Mouse (Mus musculus): ENCODE measurements around the gene Dstn. TPM values are rescaled to one million over a fixed set of nuclear protein-coding genes. Genes with fewer than 3 reads are reported as not detected.

Dstn gene
- 100 to 1,000 TPM; 158 to 180 (median 166) TPM for total RNA-seq (2022)

DNA sequence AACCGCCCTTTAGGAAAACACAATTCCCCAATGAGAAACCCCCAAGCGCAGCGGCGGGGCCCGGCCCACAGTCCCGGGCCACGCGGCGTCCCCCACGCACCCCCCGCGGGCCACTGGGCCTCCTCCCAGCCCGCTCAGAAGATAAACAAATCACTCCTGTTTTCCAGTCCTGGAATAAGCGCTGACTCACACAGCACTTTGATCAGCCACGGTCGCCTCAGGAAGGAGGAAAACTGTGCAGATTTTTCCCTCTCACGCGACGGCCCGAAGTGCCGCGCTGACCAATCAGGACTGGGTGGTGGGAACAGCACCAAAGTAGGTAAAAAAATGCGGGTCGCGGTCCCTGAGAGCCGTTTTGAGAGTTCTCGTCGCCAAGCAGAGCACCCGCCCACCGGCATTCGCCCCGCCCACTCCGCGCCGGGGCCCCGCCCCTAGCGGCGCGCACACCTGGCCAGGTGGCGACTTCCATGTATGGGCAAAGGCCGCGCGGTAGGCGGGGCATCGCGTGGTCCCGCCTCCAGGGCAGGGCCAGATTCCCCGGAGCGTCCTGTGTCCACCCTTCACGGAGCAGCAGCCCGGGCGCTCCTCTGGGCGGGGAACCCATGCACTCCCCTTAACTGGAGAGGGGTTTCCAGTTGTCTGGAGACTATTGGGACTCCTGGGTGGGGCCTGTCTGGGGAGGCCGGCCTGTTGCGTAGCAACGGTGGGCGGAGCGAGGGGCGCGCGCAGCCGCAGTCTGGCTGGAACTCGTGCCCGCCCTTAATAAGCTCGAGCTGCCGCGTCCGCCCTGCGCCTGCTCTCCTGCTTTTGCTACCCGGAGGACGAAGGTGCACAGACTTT is at the start of gene Dstn:
Gene Dstn (plus strand): TSS at position 561 of the 840 bp plus-strand sequence.
- DNase-seq (ENCODE audit: low spot score in 2 of 2) = peak; percentile 95

DNA sequence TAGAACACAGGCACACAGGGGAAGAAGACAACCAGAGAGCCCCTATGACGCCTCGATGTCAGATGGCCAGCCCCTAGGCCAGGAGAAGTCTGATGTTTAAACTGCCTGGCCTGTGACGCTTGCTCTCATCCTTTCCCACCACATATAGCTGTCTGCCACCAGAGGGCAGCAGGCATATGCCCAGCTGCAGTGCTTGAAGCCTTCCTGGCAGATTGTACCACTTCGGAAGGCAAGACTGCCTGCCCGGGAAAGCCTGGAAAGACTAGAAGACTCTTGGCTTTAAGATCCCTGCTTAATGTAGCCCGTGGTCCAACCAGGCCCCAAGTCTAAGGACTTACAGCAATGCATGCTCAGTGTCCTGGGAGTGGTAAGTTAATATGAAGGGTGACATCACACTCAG is 47.8 kb upstream of the Dstn start:
- peak; percentile 50 to 61 for DNase-seq (ENCODE audit: low spot score in 2 of 2)

DNA sequence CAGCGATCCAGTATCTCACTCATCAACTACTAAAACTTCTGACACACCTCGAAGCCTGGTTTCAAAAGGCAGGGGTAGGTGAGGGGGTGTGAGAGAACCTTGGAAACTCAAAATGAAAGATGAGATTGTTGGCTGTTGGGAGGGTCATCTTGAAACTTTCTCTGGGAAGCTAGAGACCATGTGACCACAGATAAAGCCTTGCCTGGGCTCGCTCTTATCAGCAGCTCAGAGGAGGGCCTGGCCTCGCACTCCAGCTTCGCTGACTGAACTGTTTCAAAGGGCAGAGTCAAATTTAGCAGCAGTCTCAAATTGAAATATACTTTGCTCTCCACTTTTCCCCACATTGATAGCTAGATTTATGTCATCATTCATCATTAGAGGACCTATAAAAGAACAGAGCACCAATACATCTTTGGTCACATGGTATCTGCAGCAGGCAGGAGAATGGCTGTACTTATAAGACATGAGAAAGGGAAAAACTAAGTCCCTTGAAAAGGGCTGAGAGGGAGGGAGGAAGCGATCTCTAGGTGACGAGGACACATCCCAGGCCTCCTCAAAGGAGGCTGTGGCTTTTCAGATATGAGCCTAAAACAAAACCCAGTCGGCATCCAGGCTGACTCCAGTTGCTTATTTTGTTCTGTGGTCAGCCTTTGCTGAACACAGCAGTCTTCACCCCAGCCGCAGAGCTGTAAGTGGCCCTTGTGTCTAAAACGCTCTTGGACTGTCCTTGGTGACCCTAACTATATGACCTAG is 44.0 kb upstream of the Dstn start:
- no peak for DNase-seq (ENCODE audit: low spot score in 2 of 2)

DNA sequence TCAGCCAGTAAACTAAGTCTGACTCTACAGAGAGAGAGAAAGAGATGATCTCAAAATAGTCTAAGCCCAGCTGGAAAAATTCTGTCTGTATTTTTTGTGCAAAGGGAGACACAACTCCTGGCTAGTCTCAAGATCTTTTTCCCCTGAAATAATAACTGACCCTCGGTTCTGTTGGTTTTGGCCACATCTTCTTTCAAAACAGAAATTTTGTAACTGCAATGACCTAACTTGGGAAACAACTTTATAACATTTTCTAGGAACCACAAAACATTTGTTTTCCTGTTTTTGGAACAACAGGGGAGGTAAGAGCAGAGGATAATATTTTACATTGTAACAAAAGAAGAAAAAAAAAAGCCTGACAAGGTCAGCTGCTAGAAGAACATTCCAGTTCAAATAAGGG is 39.1 kb upstream of the Dstn start:
- no peak for DNase-seq (ENCODE audit: low spot score in 2 of 2)

DNA sequence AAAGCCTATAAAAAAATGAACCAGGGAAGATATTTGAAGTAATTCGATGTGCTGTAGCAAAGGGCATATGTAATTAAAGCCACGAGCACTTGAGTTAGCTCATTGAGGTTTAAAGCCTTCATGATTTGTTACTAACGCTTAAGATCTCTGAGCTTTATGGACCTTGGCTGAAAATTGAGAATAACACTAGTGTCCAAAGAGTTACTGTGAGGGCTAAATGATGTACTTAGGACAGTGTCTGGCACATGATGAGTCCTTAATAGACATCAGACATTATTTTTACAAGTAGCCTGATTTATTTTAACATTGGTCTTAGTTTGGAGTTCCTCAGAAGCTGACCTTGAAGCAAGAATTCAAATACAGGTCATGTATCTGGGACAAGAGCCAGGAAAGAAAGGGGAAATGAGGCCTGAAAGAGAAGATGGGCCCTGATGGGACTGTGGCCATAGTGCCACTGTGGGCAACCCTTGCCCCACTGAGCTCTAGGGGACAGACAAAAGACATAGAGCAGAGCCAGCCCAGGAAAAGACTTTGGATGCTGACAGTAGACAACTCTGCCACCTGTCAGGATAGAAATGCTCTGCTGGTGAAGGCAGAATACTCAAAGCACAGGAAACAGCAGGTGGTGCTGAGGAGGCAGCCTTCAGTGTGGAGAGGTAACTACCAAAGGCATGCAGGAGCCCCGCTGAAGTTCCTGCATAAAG is 38.0 kb upstream of the Dstn start:
- DNase-seq (ENCODE audit: low spot score in 2 of 2) = no peak

DNA sequence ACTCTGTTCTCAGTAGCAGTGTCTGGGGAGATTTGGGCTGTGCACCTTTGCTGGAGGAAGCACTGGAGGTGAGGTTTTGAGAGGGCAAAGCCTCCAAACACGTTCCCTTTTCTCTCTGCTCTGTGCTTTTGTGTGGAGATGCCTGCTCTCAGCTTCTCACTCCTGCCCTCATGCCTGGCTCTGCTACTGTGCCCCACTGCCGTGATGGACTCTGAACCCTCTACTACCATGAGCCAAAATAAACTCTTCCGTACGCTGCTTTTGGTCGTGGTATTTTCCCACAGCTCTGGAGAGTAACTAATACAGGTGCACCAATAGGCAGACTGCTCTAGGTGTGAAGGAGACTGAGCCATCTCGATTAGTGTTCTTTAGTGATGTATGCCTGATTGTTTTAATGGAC is 35.8 kb upstream of the Dstn start:
- DNase-seq (ENCODE audit: low spot score in 2 of 2) = no peak

DNA sequence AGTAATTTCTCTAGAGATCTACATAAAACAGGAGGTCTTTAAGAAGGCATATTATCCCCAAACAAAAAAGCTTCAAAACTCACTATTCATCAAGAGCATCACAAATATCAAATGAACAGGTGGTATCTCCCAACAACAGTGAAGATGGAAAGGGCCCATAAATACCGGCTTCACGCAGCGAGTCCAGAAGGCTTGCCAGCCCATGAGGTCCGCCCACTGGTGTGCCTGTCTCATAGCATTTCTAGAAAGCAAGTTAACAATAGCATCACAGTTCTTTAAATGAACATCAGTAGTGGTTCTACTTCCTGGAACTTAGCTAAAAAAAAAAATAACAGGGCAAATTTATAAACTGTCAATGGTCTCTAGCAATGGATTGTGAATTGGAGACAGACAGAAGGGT is 33.1 kb upstream of the Dstn start:
- peak in 1 of 2 experiments; percentile 57 for DNase-seq (ENCODE audit: low spot score in 2 of 2)

DNA sequence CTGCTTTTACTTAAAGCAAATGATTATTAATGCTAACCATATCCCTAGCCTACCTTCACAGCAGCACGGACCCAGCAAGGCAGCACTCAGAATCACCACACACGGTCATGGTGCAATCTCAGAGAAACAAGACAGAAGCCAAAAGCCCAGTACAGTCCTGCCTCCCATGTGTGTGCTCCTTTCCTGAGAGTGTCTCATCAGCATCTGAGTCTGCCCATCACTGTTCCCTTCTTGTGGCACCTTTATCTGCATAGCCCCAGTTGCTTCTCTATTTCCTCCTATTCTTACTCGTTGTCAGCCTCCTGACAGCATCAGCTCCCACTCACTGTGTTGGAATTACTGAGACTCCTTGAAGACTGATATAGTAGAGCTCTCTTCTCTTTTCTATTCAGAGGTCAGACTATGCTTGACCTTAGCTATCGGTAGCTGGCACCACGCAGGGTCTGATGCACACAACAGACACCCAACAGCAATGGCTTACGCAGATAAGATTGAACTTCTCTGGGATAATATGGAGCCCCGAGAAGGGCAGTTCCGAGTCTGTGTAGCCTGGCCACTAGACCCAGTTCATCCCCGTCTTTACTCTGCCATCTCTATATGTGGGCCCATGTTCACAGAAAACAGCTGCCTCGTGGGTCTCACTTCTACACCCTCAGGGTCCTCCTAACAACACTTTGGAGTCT is 32.4 kb upstream of the Dstn start:
- no peak for DNase-seq (ENCODE audit: low spot score in 2 of 2)

DNA sequence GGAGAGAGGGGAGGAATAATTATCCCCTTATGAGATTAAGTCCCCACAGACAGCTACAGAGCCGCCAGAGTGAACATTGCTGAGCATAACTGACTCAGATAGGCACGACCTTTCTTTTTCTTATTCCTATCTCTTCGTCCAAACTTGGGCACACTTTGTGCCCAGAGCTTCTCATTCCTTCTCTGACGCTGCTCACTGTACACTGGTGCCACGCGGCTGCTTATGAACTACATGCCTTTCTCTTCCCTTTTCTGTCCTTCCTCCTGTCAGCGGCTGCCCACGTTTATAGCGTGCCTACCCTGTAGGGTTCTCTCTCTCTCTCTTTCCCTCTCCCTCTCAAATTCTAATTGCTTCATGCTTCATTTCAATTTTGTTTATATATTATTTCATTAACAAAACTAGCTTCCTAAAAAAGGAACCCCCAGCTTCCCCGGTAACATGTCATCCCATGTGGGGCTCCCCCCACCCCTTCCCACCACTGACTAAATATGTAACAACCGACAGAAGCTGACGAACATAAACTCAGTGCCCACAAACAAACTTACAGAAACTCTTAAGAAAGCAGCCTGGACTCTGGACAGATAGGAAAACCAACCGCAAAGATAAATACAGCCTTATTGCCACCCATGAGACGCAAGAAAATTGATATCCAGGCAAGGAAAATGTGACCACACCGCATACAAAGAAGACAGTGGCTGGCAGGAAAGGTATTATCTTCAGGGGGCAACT is 25.8 kb upstream of the Dstn start:
- no peak for DNase-seq (ENCODE audit: low spot score in 2 of 2)

DNA sequence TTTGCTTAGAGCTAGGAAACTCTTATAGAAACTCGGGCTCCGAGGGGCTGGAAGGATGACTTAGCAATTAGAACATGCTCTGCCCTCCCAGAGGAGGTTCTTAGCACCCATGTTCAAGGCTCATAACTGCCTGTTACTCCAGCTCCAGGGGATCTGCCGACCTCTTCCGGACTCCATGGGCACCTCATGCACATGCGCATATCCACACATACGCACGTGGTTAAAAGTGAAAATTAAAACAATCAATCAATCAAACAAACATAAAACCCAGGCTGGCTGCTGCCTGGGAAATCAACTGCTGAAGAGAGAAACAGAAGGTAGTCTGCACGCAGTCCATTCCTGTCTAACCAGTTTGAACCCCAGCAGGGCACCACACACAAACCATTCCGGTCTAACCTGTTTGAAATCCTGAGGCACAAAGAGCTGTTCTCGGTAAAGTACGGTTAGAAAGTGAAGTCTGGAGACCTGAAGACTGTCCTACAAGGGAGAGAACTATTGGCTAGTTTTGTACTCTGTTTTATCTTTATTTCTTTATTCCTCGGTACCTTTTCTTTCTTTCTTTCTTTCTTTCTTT is 25.2 kb upstream of the Dstn start:
- no peak for DNase-seq (ENCODE audit: low spot score in 2 of 2)

DNA sequence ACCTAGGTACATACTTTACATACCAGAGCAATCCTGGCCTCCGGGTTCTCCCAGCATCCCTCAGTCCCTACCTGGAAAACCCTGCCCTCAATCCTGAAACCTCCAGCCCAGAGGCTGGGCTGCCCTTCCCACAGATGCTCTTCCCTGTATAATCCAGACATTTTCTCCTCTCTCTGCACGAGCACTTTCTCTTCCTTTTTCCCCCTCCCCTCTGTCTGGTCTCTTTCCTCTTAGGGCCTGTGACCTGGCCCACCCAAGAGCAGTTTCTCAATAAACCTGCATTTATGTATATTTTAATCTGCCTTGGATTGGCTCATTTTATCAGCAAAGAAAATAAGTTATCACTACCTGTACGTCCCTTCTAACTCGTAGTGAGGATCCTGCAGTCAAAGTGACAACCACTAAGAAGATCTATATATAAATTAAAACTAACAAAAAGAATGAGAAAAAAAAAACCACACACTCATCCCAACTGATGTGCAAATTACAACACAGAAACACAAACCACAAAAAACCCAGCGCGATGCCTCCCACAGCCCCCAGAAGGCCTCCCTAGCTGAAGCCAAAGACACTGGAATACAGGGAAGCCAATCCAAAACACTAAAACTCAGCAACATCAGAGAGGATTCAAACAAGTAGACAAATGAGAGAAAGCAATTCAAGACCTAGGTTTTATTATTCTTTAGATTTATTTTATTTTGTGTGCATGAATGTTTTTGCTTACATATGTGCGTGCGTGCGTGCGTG is 23.6 kb upstream of the Dstn start:
- no peak for DNase-seq (ENCODE audit: low spot score in 2 of 2)

DNA sequence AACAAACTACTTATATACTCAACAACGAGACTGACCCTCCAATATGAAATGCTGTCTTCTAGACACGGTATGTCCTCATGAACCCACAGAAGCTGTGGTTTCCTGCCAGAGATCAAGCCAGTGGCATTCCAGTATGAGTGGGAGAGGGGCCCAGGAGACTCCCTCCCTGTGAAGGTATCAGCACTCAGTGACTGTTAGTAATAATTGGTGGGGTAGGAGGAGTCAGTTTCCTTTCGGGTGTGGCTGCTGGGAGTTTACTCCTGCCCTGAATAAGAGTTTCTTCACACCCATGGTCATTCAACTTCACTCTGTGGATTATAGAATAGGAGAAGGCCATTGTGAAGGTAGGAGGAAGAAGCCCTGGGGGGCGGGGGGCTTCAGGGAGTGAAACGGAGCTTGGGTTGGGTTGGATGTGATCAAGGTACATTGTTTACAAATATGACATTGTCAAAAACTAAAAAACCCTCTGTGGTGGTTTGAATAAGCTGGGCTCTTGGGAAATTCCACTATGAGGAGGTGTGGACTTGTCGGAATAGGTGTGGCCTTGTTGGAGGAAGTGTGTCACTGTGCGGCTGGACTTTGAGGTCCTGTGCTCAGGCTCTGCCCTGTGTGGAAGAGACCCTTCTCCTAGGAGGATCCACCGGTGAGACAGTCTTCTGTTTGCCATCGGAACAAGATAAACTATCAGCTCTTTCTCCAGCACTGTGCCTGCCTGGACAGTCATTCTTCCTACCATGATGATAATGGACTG is 15.5 kb upstream of the Dstn start:
- no peak for DNase-seq (ENCODE audit: low spot score in 2 of 2)

DNA sequence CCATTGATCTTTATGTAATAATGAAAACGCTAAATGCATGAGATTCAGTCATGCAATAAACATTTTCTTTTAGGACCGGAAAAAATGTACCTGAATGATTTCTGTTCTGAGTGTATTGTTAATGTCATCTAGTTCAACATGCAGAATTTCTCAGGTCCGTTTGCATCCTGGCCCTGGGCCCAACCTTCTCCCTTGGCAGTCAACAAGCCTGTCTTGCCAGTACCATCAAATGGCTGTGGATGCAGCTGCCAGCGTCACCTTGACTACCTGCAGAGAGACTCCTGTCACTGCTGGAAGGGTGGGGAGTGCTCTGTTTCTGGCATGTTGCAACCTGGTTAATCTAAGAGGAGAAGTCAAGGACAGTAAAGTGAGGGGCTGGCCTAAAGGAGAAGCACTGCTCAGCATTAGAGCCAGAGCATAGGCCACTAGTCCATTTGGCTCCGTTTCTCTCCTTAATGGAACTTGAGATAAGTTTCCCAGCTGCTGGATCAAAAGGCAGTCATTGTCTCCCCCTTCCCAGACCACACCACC is 14.2 kb upstream of the Dstn start:
- no peak for DNase-seq (ENCODE audit: low spot score in 2 of 2)

DNA sequence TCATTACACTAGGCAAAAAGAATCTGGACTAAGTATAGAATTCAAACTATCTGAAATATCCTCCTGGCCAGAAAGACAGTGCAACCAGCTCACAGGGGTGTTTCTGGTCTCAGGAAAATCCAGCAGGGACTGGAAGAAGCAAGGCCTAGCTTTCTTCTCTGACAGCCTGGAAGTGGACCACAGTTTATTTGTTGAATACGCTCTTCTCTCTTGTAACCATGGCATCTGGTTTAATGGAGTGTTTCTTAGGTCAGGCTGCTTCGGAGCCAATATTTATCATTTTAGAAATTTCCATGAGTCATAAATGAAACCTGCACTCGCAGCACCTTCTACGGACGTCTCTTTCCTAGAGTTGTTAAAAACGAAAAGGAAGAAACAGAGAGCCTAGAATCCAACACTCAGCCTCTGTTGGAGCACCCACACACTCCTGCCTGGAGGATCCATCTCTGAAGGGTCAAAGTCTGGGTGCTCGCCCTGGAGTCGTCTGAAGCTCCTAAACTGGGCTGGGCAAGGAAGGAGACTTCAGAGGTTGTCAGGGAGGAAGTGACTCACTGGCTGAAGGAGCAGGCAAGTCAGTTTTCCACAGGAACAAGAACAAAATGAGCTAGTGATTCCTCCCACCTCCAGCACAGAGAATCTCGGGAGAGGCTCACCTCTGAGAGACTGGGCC is 11.6 kb upstream of the Dstn start:
- DNase-seq (ENCODE audit: low spot score in 2 of 2) = no peak

DNA sequence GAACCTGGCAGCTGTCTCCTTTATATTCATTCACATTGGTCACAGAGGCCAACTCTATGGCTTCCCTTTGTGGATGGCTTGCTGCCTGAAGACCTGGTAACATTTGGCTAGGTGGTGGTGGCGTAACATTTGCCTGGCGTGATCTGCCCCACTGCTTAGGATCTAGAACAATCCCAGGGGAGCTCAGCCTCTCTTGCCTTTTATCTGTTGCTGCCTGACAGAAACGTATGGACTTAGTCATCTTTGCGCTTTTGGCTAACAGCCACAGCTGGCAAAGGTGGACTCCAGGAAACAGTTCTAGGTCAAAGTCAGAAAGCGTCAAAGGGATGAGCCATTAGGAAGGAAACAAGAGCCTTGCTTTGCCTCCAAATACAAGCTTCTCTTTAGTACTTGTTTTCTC is 10.2 kb upstream of the Dstn start:
- DNase-seq (ENCODE audit: low spot score in 2 of 2) = no peak

DNA sequence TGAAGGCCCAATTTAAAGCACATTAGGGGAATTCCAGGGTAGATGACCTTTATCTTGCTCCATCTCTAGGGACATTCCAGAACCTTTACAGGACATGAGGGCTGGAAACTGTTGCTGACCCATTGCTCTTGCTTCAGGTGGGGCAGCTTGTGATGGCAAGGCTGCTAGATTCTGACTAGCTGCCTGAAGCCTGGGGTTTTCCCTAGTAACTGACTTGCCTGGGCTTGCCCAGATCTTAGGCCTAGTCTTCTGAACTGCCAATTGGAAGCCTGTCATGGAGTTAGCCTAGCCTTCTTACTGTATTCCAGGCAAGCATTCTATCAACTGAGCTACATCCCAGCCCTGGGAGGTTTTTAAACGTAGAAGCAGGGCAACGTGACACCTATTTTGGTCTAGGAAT is 5.9 kb upstream of the Dstn start:
- no peak for DNase-seq (ENCODE audit: low spot score in 2 of 2)

DNA sequence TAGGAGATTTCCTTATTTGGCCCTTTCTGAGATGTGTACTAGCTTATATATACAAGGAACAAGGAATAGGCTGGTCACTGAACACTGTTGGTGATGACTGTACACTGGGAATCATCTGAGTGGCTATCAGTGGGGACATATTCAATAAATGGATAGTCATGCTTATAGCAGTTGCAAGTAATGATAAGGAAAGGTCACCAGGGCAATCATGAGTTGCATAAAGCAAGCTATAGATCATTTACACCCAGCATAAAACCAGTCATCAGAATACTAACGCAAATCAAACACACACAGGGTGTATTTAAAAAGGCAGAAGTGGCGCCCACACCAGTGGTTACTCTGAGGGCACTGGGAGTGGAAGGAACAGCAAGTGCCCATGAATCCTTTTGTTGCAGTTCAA is 2.9 kb upstream of the Dstn start:
- no peak for DNase-seq (ENCODE audit: low spot score in 2 of 2)

DNA sequence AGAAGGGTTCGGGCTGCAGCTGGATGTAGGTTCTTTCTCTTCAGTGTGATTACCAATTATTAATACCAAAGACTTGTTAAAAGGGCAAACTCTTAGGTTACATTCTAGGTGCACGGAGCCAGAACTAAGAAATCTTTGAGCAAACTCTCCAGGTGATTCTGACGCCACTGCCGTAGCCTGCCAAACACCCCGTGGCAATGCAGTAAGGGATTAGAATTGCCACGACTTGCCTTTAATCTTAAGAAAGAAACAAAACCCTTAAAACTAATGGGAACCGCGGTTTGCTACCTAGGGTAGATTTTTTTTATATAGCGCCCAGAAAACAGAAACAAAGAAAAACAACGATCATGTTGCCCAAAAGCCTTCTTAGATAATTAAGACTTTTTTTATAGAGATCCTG is 899 bp upstream of the Dstn start:
- DNase-seq (ENCODE audit: low spot score in 2 of 2) = no peak
